Mouse (Mus musculus) embryo, embryonic 11.5 days (tissue): ENCODE data around the gene Cd200r3.

Source experiments
- DNase-seq: peaks from one replicate; pipeline ENCODE4 v3.0.0-alpha.2; 2012; ENCODE audit warnings: low read depth, low spot score

Gene Cd200r3

GRCm38 (mm10) chr16:44988667-44989357, 45.3 kb downstream of the Cd200r3 start:
- no peak for DNase-seq

- no peak for DNase-seq
These were observed 50.0 kb downstream of the Cd200r3 start for GRCm38 (mm10) chr16:44993319-44994019.

- DNase-seq = no peak
These were observed 50.9 kb downstream of the Cd200r3 start for GRCm38 (mm10) chr16:44994206-44994953.

- no peak for DNase-seq
These were observed 51.6 kb downstream of the Cd200r3 start for GRCm38 (mm10) chr16:44995111-44995510.

- no peak for DNase-seq
These were observed 53.2 kb downstream of the Cd200r3 start for GRCm38 (mm10) chr16:44996701-44997100.

GRCm38 (mm10) chr16:44999537-44999936, 56.1 kb downstream of the Cd200r3 start:
- no peak for DNase-seq

- DNase-seq = no peak
These were observed 61.0 kb downstream of the Cd200r3 start for GRCm38 (mm10) chr16:45004443-45004842.

- DNase-seq = no peak
These were observed 61.8 kb downstream of the Cd200r3 start for GRCm38 (mm10) chr16:45005280-45005679.

GRCm38 (mm10) chr16:45006971-45007370, 63.5 kb downstream of the Cd200r3 start:
- no peak for DNase-seq

GRCm38 (mm10) chr16:45007807-45008206, 64.3 kb downstream of the Cd200r3 start:
- no peak for DNase-seq

- DNase-seq = no peak
These were observed 66.2 kb downstream of the Cd200r3 start for GRCm38 (mm10) chr16:45009634-45010033.

- DNase-seq = no peak
These were observed 72.1 kb downstream of the Cd200r3 start for GRCm38 (mm10) chr16:45015591-45015990.

GRCm38 (mm10) chr16:45016488-45016887, 73.0 kb downstream of the Cd200r3 start:
- DNase-seq = no peak

GRCm38 (mm10) chr16:45018868-45019267, 75.4 kb downstream of the Cd200r3 start:
- no peak for DNase-seq

GRCm38 (mm10) chr16:45020055-45020454, 76.6 kb downstream of the Cd200r3 start:
- no peak for DNase-seq

- DNase-seq = no peak
These were observed 77.3 kb downstream of the Cd200r3 start for GRCm38 (mm10) chr16:45020669-45021309.

- no peak for DNase-seq
These were observed 78.0 kb downstream of the Cd200r3 start for GRCm38 (mm10) chr16:45021443-45021842.

- no peak for DNase-seq
These were observed 80.4 kb downstream of the Cd200r3 start for GRCm38 (mm10) chr16:45023904-45024303.

GRCm38 (mm10) chr16:45025321-45025720, 81.8 kb downstream of the Cd200r3 start:
- DNase-seq = no peak

- DNase-seq = no peak
These were observed 85.6 kb downstream of the Cd200r3 start for GRCm38 (mm10) chr16:45029080-45029479.

- no peak for DNase-seq
These were observed 86.0 kb downstream of the Cd200r3 start for GRCm38 (mm10) chr16:45029493-45029892.

- DNase-seq = no peak
These were observed 86.6 kb downstream of the Cd200r3 start for GRCm38 (mm10) chr16:45030127-45030526.
